Mouse (Mus musculus): ENCODE results near the gene Tssk4.

Gene Tssk4

DNA sequence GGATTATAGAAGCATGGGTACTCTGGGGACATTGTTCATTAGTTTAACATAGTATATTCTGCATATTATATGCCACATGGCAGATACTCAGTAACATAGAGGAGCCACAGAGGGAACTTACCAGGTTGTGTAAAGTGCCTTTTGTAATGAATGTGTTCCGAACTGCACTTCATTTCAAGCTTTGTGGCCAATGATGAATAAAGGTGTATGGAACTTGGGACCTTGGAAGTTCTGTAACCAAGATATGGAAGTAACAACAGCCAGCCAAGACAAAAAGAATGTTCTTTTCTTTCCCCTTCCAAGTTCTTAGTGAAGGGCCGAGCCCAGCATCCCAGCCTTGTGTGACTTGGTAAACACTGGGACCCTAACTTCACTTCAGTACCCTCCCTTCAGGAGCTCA lies at the start of gene Tssk4:
TSS of gene Tssk4 (plus strand) at position 301 of the 400 bp plus-strand sequence.
- no peak for DNase-seq (ENCODE audit: low spot score)

GRCm38 (mm10) chr14:55603271-55603632 lies 46.7 kb upstream of the Tssk4 start, which contains the start of gene Irf9:
Irf9 (plus strand) TSS chr14:55603571.
- no peak for DNase-seq (ENCODE audit: low spot score)

DNA sequence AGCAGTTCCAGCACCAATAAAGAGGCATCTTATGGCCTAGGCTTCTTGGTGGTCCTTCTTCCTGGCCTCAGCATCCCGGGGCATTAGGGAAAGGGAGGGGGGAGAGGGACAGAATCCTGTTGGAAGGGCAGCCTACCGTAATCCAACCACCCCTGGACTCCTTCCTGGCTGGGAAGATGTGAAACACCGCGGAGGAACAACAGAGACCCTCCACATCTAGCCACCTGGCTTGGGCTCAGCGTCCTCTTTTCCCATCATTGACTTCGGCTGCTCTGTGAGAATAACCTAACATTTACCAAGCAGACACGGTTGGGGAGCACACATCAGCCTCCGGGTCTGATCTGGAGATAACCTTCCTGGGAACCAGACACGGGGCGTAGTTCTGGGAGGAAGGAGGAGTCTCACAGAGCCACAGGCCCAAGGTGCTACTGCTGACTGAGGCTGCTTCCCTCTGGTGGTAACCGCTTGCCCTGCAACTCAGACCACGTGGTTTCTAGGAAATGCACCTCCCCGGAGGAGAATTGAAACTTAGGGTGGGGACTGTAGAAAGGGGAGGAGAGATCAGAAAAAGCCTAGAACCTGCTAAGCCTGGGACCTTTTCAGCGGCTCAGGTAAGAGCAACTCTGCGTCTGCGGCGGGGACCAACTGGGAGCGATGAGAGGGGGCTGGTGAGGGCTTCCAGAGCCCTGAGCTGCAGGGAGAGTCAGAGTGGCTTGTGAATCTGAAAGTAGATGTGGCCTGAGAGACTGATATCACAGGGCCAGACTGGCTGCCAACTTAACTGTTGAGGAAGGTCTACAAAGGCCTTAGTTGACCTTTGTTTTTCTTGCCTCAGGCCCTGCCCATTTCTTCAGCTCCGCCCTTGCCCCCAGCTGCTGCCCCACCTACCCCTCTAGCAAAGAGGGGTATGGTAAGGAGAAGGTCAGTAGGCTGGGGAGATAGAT lies 46.1 kb upstream of the Tssk4 start:
- DNase-seq (ENCODE audit: low spot score) = peak; percentile 90

- no peak for DNase-seq (ENCODE audit: low spot score)
These were observed 45.2 kb upstream of the Tssk4 start for GRCm38 (mm10) chr14:55604823-55605222.

- no peak for DNase-seq (ENCODE audit: low spot score)
These were observed 44.1 kb upstream of the Tssk4 start for GRCm38 (mm10) chr14:55605743-55606459.

DNA sequence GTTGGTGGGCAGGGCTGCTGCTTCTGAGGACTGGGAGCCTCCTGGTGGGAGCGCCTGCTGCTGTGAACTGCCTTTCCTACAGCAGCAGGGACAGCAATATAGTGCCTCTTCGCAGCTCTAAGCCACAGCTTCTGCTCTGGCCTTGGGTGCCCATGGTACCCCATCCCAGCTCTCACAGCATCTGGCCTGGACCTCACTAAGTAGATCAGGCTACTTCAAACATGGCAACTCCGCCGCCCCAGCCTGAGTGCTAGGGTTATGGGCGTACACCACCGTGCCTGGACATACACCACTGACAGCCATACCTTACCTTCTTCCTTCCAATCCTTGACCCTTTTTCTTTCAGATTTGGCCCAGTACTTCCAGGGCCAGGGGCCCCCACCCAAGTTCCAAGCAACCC lies 41.6 kb upstream of the Tssk4 start:
- DNase-seq (ENCODE audit: low spot score) = no peak

- no peak for DNase-seq (ENCODE audit: low spot score)
These were observed 36.6 kb upstream of the Tssk4 start for GRCm38 (mm10) chr14:55613346-55613745.

- no peak for DNase-seq (ENCODE audit: low spot score)
These were observed 35.3 kb upstream of the Tssk4 start for GRCm38 (mm10) chr14:55614565-55615178.

- DNase-seq (ENCODE audit: low spot score) = no peak
These were observed 34.1 kb upstream of the Tssk4 start for GRCm38 (mm10) chr14:55615876-55616275.

DNA sequence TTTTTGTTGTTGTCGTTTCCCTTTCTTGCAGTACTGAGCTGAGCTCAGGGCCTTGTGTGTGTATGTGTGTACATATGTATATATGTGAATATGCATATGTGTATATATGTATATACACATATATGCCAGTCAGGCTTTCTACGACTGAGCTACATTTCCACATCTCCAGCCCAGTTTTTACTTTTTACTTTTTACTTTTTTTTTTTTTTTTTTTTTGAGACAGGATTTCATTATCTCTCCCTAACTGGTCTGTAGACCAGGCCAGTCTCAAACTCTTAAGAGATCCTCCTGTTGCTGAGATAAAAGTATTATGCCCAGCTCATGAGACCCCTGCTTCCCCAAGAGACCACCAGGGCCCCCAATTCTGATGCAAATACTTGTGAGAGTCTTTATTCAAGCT lies 33.1 kb upstream of the Tssk4 start:
- DNase-seq (ENCODE audit: low spot score) = no peak

DNA sequence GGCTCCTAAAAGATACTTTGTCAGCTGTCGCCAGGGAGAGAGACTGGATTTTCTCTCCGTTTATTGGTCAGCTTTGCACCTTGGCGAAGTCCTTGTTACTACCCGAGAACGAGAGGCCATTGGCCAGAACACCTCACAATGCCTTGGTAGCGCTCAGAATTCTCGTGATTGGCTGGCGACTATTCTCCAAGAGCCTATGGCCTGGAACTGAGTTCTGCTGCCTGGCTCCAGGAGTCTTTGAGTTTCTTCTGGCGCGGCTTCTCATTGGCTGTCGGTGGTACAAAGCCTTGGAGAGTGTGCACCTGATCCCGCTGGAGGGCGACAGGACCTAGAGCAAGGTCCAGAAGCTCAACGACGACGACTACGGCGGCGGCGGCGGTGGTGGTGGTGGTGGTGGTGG lies 32.2 kb upstream of the Tssk4 start, which contains the start of gene Rec8:
TSS of gene Rec8 (plus strand) at position 216 of the 400 bp plus-strand sequence.
- DNase-seq (ENCODE audit: low spot score) = no peak

GRCm38 (mm10) chr14:55618486-55619195 lies 31.3 kb upstream of the Tssk4 start:
- no peak for DNase-seq (ENCODE audit: low spot score)

DNA sequence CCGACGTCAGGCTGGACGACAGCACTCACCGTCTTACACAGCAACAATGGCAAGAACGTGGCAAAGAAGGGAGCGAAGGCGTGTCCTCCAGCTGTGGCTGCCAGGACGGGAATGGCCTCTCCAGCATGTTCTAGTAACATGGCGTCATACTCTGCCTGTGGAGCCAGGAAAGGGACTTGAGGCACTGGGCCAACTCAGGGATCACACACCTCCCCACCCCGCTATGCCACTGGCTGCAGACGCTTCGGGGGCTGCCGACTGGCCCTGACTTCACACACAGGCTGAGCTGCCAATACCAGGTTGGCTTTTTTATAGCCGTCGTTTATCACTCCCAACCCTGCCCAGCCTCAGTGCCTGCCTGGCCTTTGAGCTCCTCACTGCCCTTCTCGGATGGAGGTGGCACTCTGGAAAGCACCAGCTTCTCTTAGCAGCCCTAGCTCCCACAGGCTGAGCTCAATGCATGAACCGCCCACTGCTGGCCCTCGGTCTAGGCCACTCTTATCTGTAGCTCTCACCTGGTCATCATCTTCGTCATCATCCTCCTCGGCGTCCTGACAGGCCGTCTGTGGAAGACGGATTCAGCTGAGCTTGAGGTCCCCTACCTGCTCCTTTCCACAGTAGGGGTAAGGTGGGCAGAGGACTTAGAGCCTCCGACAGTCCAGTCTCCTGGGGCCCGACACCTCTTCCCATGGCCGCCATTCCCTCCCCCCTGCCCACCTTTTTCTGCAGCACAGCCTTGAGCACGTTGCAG lies 21.7 kb upstream of the Tssk4 start:
- no peak for DNase-seq (ENCODE audit: low spot score)

- peak; percentile 62 for DNase-seq (ENCODE audit: low spot score)
These were observed 20.7 kb upstream of the Tssk4 start for GRCm38 (mm10) chr14:55629312-55629711.

- DNase-seq (ENCODE audit: low spot score) = no peak
These were observed 15.0 kb upstream of the Tssk4 start for GRCm38 (mm10) chr14:55634874-55635522.

DNA sequence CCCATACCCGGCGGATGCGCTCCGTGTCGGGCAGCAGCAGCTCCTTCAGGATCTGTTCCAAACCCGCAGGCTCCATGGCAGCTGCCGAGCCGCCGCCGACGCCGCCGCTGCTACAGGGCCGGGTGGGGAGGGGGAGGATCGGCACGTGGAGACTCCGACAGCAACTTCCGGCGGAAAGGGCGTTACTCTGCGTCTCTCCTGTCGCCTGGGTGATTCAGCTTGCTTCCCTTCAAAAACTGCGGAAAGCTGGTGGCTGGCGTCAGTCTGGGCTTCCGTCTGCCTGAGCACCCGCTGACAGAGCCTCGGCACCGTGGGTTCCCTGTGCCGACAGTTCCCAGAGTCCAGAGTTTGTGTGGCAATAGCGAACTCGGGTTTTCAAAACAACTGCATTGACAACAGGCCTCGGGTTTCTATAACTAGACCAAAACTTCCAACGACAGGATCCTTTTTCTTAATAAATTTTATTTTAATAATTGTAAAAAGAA lies 14.4 kb upstream of the Tssk4 start, which contains the start of gene Ipo4:
TSS of gene Ipo4 (minus strand) at position 435 of the 485 bp plus-strand sequence.
- peak; percentile 91 for DNase-seq (ENCODE audit: low spot score)

GRCm38 (mm10) chr14:55637795-55638194 lies 12.2 kb upstream of the Tssk4 start, which contains the start of gene Gm49378:
Gm49378 (minus strand) TSS chr14:55637895.
- no peak for DNase-seq (ENCODE audit: low spot score)

- no peak for DNase-seq (ENCODE audit: low spot score)
These were observed 9.2 kb upstream of the Tssk4 start for GRCm38 (mm10) chr14:55640816-55641215.

GRCm38 (mm10) chr14:55641291-55641690 lies 8.7 kb upstream of the Tssk4 start:
- no peak for DNase-seq (ENCODE audit: low spot score)

- DNase-seq (ENCODE audit: low spot score) = no peak
These were observed 7.3 kb upstream of the Tssk4 start for GRCm38 (mm10) chr14:55642679-55643059.

Data from retina, embryonic 14.5 days (tissue).